In genomic region chr12:102647839-102648564, GRCm38 (mm10) we compare ENCODE assay signal across 8 mouse cellular contexts. TPM values are rescaled to one million over a fixed set of nuclear protein-coding genes. Genes with fewer than 3 reads are reported as not detected.
DNase-seq lines count a peak whose midpoint lies in the region; ATAC-seq lines count a peak whose summit lies in the region.

No protein-coding gene starts in this region.

- no peak for ATAC-seq in heart, embryonic 14.5 days (ENCODE audit: insufficient number of reproducible peaks, insufficient read depth, low FRiP score, low read depth)
- peak; percentile 12 for ATAC-seq in megakaryocyte progenitor cell, adult 5-6 weeks (replicated peaks; ENCODE audit: poor library complexity)
- no peak for ATAC-seq in activated CD4-positive, CD25-positive, alpha-beta regulatory T cell, adult 4 months

- H3K4me2 ChIP-seq in heart, embryonic 14.5 days (ENCODE audit: low read length): no peak overlapping the region

- H3K27me3 ChIP-seq in heart, embryonic 14.5 days (ENCODE audit: control insufficient read depth, insufficient read depth, low read length): no peaks in the 10 kb centered on the region

- no peaks in the 10 kb centered on the region for H3K9me3 ChIP-seq in heart, embryonic 14.5 days (ENCODE audit: control insufficient read depth, low read length)

- peak overlapping the region in 1 of 2 experiments; percentile 21; a peak in 1 of 4 replicates for H3K27ac ChIP-seq in heart, embryonic 14.5 days (replicated peaks in 1 of 2; ENCODE audit: control insufficient read depth in 1 of 2, insufficient read depth in 1 of 2, low read depth in 2 of 2, low read length in 2 of 2)

- WGBS in heart, embryonic 14.5 days: 63% methylated on average over 14 of the region's 14 CpGs

- DNase-seq in cerebellum, adult 18-20 months: peak; percentile 58 to 64
- no peak for DNase-seq in cerebellum, adult 11 months
- peak; percentile 32 for DNase-seq in liver
- DNase-seq in layer of hippocampus, adult 8-10 months (ENCODE audit: low spot score in 2 of 2): no peak
- no peak for DNase-seq in urinary bladder, postnatal 10 days (ENCODE audit: low spot score)

- no peaks in the 10 kb centered on the region for H3K36me3 ChIP-seq in heart, embryonic 14.5 days (ENCODE audit: control insufficient read depth, insufficient read depth, low read length)

- H3K4me1 ChIP-seq in heart, embryonic 14.5 days (ENCODE audit: control insufficient read depth in 2 of 2, insufficient read depth in 2 of 2, low read length in 2 of 2): peaks cover 47% of the 10 kb centered on the region in 2 experiments

- no peak overlapping the region for H3K4me3 ChIP-seq in heart, embryonic 14.5 days (ENCODE audit: control insufficient read depth in 1 of 2, insufficient read depth in 1 of 2, low read depth in 1 of 2, low read length in 2 of 2)

- H3K9ac ChIP-seq in heart, embryonic 14.5 days (ENCODE audit: low read length): 0 out of 2 replicates have a peak overlapping the region, but pooled peaks have one; percentile 5

RNA-seq across cellular contexts. Expression of gene Itpk1, which starts 56.7 kb away (rescaled TPM):
- polyA plus RNA-seq in heart, embryonic 14.5 days (2014; fragmentation: Nextera tagmentation; extraction: Ambion mirVana): 3.7 and 4.2 TPM in 2 replicates
- total RNA-seq in megakaryocyte progenitor cell, adult 5-6 weeks (2015): 8.6 and 10.5 TPM in 2 replicates
- total RNA-seq in megakaryocyte progenitor cell, adult 5-6 weeks (2017): 15.1 and 15.3 TPM in 2 replicates
- 10 to 100 TPM; 16.2 to 18.4 TPM for polyA plus RNA-seq in activated CD4-positive, CD25-positive, alpha-beta regulatory T cell, adult 4 months (2017; shearing (Covaris generic))
- 10 to 100 TPM; 57.5 to 71.0 (median 61.8) TPM for total RNA-seq in layer of hippocampus, adult 8-10 months (2022)

Comparison
In these comparisons a context has a peak if more than half of its experiments do, and no peak if none do; other contexts are left out.
1. DNase-seq: peak in cerebellum, adult 18-20 months (2 of 2) and liver (single experiment); none in cerebellum, adult 11 months (single experiment), layer of hippocampus, adult 8-10 months (0 of 2) and urinary bladder, postnatal 10 days (single experiment).